Mouse (Mus musculus): ENCODE results near the gene Ubap2l.

GRCm38 (mm10) chr3:90084790-90085189, 32.4 kb upstream of the Ubap2l start:
- TF ChIP-seq TAL1 (IDR thresholded peaks at IDR 0.05; ENCODE audit: low read length) = no peak
- TF ChIP-seq GATA1 (IDR thresholded peaks at IDR 0.05; ENCODE audit: low read length) = no peak

Data from erythroblast, embryonic 14.5 days (primary cell).